Mouse (Mus musculus) myocyte (in vitro differentiated cells): Measurements from ENCODE around the gene Shroom3.

Source experiments
- CEBPB ChIP-seq: IDR thresholded peaks from 2 replicates; pipeline ENCODE4 v1.6.1; 2011; ENCODE audit warnings: mild to moderate bottlenecking, moderate library complexity; ENCODE audit not compliant: poor library complexity, insufficient read depth, severe bottlenecking
- E2F4 ChIP-seq: IDR thresholded peaks from one replicate; pipeline ENCODE4 v1.6.1; 2011; ENCODE audit warnings: mild to moderate bottlenecking, control low read depth, moderate library complexity; ENCODE audit not compliant: insufficient read depth
- MAX ChIP-seq: IDR thresholded peaks from one replicate; pipeline ENCODE4 v1.6.1; 2011; ENCODE audit warnings: low read depth, mild to moderate bottlenecking, control low read depth
- MYOD1 ChIP-seq, 3 experiments: IDR thresholded peaks; one replicate each; pipeline ENCODE4 v1.6.1; 2011; ENCODE audit warnings: control low read depth in 2 of 3, low read depth in 2 of 3, mild to moderate bottlenecking in 2 of 3, moderate library complexity in 1 of 3; ENCODE audit not compliant: insufficient read length in 2 of 3, control insufficient read depth in 1 of 3
- MYOG ChIP-seq, 3 experiments: IDR thresholded peaks; one replicate each; pipeline ENCODE4 v1.6.1; 2011; ENCODE audit warnings: control low read depth in 2 of 3, low read depth in 2 of 3, mild to moderate bottlenecking in 2 of 3; ENCODE audit not compliant: insufficient read length in 2 of 3, control insufficient read depth in 1 of 3, insufficient read depth in 1 of 3
- POLR2A ChIP-seq: IDR thresholded peaks from one replicate; pipeline ENCODE4 v1.6.1; 2011; ENCODE audit warnings: low read depth, mild to moderate bottlenecking, control low read depth, moderate library complexity; ENCODE audit not compliant: insufficient read length
- POLR2AphosphoS2 ChIP-seq: IDR thresholded peaks from one replicate; pipeline ENCODE4 v1.6.1; 2011; ENCODE audit warnings: low read depth, control low read depth; ENCODE audit not compliant: insufficient read length
- REST ChIP-seq: IDR thresholded peaks from one replicate; pipeline ENCODE4 v1.6.1; 2011; ENCODE audit warnings: mild to moderate bottlenecking, control low read depth, moderate library complexity; ENCODE audit not compliant: insufficient read depth, insufficient read length
- TCF3 ChIP-seq: IDR thresholded peaks from one replicate; pipeline ENCODE4 v1.6.1; 2011; ENCODE audit warnings: low read depth, control low read depth; ENCODE audit not compliant: insufficient read length
- USF1 ChIP-seq: IDR thresholded peaks from one replicate; pipeline ENCODE4 v1.6.1; 2011; ENCODE audit warnings: low read depth, mild to moderate bottlenecking, control low read depth, moderate library complexity

DNA sequence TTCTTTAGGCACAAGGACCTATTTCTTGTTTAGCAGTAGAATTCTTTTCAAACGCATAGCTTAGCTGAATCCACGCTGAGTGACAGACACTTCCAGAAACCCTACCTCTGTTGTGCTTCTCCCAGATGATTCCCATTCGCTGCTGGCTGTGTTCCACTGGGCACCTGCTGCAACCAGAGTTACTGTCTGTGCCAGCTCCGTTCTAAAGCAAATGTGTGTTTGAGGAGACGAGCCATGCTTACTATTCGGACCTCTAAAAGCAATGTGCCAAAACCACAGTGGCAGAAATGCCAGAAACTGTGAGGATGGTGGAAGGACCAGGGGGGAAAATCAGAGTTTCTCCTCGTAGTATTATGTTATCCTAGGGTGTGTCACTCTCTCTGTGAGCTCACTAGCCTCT, 173.9 kb downstream of the Shroom3 start:
- TF ChIP-seq CEBPB (no peak), POLR2A (no peak), E2F4 (no peak), REST (no peak), MYOD1 (IDR thresholded peaks at IDR 0.05; ENCODE audit: control insufficient read depth in 1 of 3, insufficient read length in 2 of 3, low read depth in 2 of 3) (peak in 2 of 3 experiments; percentile 35 to 45), MAX (no peak), TCF3 (no peak), POLR2AphosphoS2 (no peak), USF1 (no peak), MYOG (IDR thresholded peaks at IDR 0.05; ENCODE audit: control insufficient read depth in 1 of 3, insufficient read depth in 1 of 3, insufficient read length in 2 of 3, low read depth in 2 of 3) (no peak)
